Mouse (Mus musculus) E14TG2a.4 (cell line): ENCODE results near the gene St6galnac1.

ENCODE experiments used
- CTCF ChIP-seq: conservative IDR thresholded peaks from 2 replicates; pipeline ENCODE4 v1.5.1; 2014; ENCODE audit warnings: low read length
- POU5F1 ChIP-seq: IDR thresholded peaks from 2 replicates; pipeline ENCODE4 v1.6.1; 2014; ENCODE audit warnings: low read length, borderline replicate concordance

- TF ChIP-seq CTCF (no peak), POU5F1 (no peak)
Measured at GRCm38 (mm10) chr11:116809520-116809919, 34.2 kb upstream of the St6galnac1 start.
